Mouse (Mus musculus) 416B (cell line): ENCODE results near the gene Ppfibp1.

ENCODE experiments used
- DNase-seq: peaks from one replicate; pipeline ENCODE4 v3.0.0; 2011; ENCODE audit warnings: low read depth

The Ppfibp1 gene

GRCm38 (mm10) chr6:146913489-146914198 lies 25.4 kb downstream of the Ppfibp1 start:
- no peak for DNase-seq

DNA sequence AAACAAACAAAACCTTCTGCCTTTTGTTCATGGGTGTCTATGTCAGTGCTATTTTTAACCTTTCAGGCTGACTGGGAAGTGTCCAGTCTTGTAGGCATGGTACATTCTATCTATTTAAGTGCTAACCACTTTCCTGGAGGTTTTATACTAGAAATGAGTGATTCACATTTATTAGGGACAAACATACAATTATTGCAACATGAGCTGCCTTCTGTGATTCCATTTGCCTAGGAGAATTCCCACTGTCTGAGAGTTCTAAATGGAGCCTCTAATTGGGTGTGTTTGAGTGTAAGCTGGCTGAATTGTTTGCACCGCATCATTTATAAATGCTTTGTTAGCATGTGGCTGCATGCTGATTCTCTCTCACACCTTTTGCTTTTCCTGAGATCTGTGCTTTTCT lies 27.5 kb downstream of the Ppfibp1 start:
- DNase-seq: no peak

GRCm38 (mm10) chr6:146917396-146917795 lies 29.1 kb downstream of the Ppfibp1 start:
- DNase-seq: peak; percentile 26

GRCm38 (mm10) chr6:146918341-146918740 lies 30.1 kb downstream of the Ppfibp1 start:
- no peak for DNase-seq

- DNase-seq: no peak
These were observed 38.2 kb downstream of the Ppfibp1 start for GRCm38 (mm10) chr6:146926415-146926980.

DNA sequence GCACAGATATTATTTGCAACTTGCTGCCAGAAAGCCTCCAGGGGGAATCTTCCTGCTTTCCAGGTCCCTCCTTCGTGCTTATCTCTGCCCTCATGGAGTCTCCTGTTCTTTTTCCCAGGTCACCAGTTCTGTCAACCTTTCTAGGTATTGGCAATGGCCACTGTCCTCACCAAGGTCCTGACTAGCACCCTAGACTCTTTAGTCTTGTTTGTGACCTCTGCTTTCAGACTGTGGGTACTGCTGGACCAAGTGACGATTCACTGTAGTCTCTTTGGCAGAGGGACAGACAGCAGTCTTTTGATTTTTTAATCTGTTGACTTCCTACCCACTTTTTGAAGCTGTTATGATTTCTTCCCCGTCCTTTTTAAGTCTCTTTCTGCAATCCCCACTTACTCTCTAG lies 39.8 kb downstream of the Ppfibp1 start:
- DNase-seq: no peak

DNA sequence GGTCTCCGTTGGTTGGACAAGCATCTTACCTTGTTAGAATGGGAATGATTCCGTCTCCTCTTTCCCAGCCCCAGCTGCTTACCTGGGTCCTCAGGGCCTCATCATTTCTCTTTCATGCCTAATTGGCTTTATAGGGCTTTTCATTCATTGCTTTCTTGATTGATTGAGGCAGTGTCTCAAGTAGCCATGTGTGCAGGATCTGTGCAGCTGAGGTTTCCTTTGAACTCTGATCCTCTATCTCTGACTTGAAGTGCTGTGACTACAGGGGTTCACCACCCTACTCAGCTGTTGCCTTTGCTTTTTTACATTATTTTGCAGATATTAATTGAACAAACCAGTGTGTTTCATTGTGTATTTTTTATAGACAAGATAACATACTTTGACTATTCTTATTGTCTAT lies 40.7 kb downstream of the Ppfibp1 start:
- DNase-seq: no peak

DNA sequence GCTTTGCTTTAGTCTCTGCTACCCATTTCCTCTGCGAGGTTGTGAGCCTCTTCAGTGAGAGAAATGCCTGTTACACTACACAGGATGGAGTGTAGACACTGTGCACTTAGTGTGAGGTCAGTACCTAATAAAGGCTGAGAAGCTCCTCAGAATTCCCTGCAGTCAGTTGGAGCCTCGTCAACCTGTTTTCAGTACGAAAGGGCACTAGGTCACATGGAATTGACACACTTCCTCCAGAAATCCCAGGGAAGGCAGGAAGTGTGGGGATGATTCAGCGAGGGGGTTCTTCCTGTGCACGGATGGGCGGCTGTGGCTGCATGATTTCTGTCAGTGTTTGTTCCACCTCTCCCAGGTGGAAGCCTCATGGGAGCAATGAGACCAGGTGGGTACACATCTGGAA lies 44.8 kb downstream of the Ppfibp1 start:
- DNase-seq: peak; percentile 27

- DNase-seq: no peak
These were observed 47.7 kb downstream of the Ppfibp1 start for GRCm38 (mm10) chr6:146935957-146936356.

- DNase-seq: no peak
These were observed 50.7 kb downstream of the Ppfibp1 start for GRCm38 (mm10) chr6:146939026-146939425.

DNA sequence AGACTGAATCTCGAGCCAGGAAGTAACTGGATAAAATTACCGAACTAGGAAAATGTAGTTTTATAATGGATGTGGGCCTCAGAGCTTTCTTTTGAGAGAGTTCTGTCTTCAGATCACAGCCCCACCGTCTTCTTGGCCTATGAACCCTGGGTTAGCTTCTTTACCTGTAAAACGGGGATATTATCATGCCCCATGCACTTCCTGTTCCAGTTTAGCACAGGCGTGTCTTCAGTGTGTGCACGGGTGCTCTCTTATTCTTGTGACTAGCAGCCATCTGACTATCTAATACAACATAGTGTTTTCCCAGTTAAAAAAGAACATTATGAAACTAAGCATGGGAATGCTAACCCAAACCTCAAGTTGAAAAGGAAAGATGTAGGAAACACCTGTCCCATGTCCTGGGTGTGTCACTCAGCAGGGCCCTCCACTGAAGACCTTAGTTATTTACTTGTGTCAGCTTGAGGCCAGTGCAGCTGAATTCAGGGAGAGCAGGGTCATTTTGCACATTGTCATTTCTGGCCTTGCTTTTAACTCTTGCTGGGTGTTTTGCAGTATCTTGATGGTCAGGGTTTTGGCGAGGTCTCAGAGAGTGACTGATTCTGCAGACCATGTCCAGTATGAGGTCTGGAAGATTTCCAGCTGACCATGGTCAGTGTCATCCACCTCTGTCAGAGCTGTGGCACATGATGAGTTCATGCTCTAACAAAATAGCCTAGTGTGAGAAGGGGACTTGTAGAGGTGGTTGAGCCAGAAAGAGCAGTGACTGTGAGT lies 53.4 kb downstream of the Ppfibp1 start:
- peak; percentile 23 for DNase-seq

DNA sequence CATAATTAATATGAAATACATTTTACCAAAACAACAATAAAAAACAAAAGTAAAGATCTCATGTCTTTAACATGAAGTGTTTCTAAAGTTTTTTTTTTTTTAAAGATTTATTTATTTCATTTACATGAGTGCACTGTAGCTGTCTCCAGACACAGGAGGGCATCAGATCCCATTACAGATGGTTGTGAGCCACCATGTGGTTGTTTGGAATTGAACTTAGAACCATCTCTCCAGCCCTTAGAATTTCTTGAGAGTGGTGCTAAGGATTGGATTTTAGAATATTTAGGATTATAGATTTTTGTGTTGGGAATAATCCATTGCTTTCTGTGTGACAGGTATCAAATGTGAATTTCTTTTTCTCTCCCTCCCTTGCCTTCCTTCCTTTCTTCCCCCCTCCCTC lies 55.7 kb downstream of the Ppfibp1 start:
- peak; percentile 8 for DNase-seq

- no peak for DNase-seq
These were observed 56.5 kb downstream of the Ppfibp1 start for GRCm38 (mm10) chr6:146944830-146945229.

GRCm38 (mm10) chr6:146946327-146947029 lies 58.2 kb downstream of the Ppfibp1 start:
- no peak for DNase-seq

DNA sequence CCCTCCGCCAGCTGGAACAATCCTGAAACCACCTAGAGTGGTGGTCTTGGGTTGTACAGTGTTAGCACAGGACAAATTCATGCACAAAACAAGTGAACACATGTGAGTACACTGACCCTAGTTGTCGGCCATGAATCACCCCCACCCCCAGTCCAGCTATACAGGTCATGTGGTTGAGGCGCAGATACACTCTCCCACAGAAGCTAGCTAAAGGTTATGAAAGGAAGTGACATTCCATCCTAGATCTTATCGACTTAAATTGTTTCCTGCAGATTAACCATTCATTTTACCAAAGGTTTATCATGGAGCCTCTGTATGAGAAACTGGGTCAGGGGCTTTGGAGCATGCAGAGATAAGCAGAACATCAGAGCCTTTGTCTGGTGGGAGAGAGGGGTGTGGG lies 58.9 kb downstream of the Ppfibp1 start:
- peak; percentile 71 for DNase-seq

DNA sequence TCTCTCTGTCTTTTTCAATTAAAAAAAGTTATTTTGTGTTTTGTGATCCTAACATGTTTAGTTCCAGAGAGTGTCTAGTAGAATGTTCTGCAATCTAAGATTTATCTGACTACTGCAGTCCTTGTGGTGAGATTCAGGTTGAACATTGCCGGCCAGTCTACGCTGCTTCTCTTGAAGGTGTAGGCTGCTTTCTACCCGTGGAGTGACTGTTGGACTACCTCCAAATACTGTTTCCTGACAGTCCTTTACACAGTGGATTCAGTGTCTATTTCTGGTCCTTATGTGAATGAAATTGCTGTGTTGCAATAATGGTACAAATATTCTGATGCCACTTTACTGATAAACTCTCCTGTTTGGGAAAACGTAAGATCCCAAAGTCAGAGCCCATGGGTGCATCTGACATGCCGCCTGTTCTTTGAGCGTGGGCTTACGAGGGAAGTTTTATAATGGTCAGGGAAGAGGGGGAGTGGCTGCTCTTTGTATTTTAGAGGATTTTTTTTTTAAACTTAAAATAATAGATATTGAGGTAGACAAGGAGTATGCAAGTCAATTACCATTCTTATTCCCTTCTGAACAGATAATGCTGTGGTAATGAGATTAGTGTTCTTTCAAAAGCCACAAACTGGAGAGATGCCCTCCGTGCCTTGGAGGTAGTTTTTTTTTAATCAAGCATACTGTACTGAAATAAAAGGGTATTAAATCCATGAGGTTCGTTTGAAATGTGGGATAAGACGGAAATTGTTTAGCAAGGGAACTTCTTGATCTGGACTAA lies 61.6 kb downstream of the Ppfibp1 start:
- peak; percentile 36 for DNase-seq

DNA sequence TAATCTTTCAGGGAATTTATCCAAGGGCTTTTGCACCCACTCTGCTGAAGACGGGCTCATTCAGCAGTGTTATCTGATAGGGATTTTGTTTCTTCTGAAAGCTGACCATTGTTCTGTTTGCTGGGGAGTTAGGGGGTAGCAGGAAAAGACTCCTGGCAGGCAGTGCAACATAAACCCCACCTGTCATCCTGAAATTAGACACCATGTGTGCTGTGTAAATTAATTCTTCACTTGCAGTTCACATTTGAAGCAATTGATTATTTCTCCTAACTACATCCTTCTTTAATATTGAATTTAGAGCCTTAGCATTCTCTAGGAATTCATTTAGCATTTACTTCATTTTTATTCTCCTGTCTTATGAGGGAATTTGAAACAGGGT lies 62.2 kb downstream of the Ppfibp1 start:
- DNase-seq: no peak

DNA sequence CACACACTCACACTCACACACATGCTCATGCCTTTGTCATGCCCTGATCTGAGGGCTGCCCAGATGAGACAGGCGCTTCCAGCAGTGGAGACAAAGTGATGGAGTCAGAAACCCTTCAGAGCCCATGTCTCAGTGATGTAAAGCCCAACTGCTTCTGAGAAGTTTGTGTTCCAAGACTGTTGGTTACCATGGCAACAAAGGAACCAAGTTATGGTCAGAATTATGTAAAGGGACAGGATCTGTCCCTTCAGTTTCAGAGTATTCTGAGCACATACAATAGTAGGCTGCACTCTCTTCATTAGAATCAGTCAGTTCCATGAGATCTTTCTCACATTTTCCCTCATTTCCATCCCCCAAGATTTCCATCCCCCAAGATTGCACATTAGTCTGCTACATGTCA lies 66.0 kb downstream of the Ppfibp1 start, which contains the start of gene 1700034J05Rik:
1700034J05Rik (minus strand) TSS at position 165 of the 400 bp plus-strand sequence.
- DNase-seq: peak; percentile 20

DNA sequence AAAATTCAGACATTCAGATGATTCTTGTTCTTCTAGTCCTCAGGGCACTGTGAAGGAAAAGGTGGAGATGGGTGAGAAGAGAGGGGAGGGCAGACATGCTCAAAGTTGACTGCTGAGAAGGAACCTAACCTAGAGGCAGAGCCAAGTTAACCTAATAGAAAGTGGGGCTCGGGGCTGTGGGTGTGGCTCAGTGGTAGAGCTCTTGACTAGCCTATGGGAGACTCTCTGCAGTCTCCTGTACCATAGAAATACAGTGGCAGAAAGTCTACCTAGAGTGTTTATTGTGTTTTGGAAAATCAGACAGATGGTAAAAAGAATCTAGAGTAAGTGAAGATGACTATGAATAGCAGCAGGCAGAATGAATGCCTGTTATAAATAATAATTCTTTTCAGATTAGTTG lies 67.2 kb downstream of the Ppfibp1 start:
- no peak for DNase-seq

GRCm38 (mm10) chr6:146955896-146956295 lies 67.6 kb downstream of the Ppfibp1 start:
- DNase-seq: peak; percentile 69

DNA sequence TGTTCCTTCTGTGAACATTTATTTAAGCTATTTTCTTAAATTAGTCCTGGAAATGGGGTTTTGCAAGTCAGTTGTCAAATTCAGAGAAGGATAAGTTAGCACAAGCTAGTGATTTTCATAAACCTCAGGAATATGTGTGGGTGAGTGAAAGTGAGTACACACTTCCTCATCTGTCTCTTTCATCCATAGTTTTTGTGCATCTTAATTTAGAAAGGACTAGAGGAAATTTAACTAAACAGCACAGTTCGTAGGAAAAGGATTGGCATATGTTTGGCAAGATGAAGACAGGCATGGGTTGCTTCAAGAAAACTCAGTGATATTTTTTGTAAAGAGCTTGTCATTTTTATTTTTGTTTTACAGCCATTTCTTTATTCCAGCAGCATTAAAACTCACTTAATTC lies 68.7 kb downstream of the Ppfibp1 start:
- DNase-seq: no peak

GRCm38 (mm10) chr6:146958694-146959093 lies 70.4 kb downstream of the Ppfibp1 start:
- DNase-seq: no peak
